Mouse (Mus musculus): ENCODE measurements around the gene Ifnar2.

Gene Ifnar2

GRCm38 (mm10) chr16:91359531-91359930 is 13.1 kb upstream of the Ifnar2 start:
- DNase-seq = no peak

DNA sequence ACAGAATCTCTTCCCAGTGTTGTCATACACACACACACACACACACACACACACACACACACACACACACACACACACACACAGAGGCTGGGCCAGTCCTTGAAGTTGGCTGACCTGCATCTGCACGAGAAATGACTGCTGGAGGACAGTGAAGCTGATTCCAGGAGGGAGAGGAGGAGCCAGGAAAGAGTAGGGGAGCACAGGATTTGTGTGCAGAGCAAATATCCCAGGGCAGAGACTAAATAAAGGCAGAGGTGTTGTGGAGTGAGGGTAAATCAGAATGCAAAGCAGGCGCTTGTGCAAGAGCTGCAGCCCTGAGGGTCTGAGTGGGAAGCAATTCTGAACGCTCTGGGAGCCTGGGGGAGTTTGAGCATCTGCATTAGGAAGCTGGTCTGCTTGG is 12.4 kb upstream of the Ifnar2 start:
- DNase-seq = no peak

DNA sequence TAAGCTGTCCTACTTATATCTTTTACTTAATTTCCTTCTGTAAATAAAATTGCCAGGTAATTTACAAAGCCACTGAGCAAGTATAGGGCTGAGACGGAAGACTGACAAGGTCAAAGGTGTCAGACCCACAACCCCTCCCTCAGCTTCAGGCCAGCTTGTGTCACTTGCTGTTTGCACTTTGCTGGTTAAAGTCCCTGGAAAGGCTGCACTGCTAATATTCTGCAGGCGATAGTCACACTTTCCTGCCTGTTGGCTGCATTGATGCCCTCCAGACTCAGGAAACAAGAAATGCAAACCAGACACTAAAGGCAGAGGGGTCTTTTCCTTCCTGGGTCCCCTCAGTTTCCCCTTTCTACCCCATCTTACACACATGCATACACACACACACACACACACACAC is 10.6 kb upstream of the Ifnar2 start:
- no peak for DNase-seq

DNA sequence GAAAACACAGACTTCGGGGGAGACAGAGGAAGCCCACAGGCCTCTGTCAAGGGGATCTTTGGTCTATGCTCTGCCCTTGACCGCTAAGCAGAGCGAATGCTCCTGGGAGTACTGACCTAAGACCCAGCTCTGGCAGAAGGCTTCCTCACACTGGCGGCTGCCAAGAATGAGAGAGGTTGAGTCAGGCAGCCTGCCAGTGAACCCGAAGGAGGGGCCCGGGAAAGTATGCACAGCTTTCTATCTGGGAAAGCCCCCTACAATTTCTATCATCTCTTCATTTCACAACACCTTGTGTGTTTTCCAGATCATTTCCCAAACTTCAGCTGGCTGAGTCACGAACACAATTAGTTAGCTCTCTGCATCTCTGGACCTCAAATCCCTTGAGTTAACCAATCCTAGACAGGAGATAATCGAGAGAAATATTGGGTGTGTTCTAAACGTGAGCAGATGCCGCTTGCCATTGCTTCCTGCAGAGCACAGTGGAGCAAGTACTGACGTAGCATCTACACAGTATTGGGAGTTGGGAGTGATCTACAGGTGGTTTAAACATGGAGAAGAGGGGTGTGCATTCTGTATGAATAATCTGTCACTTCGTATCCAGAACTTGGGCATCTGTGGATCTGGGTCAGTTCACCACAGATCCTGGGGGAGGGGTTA is 9.8 kb upstream of the Ifnar2 start:
- DNase-seq = no peak

DNA sequence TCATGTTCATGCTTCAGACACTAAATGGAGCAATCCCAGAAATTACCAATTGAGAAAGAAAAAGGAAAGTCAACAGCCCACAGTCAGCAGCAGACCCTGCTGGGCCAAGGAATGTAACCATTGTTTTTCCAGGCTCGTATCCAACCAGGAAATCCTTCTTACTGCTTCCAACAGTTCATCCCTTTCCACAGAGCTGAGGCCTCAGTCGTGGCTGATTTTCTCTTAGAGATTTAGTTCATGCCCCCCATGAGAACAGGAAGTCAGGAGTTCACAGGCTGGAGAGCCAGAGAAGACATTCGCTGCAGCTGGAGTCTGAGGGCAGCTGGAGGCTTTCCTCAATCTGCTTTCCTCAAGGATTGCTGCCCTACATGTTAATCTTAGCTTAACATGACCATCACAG is 9.1 kb upstream of the Ifnar2 start:
- no peak for DNase-seq

- no peak for DNase-seq
Measured at GRCm38 (mm10) chr16:91366567-91366966, 6.0 kb upstream of the Ifnar2 start.

DNA sequence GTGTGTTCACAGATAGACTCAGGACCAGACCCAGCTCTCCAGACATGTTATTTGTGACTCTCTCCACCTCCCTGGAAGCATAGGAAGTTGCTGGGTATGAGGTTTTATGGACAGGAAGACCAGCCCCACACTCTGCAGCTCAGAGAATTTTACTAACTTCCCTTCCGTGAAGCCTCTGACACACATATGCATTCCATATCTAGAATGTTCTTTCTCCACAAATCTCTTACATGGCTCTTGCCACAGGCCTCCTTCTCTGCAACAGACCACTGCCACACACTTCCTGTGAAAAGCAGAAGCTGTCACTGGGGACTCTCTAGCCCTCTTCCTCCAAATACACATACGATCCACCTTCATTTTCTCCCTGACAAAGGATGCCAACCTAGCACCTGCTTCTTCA is 5.5 kb upstream of the Ifnar2 start:
- DNase-seq = no peak

- no peak for DNase-seq
Measured at GRCm38 (mm10) chr16:91373473-91374252, 1.1 kb downstream of the Ifnar2 start.

GRCm38 (mm10) chr16:91374253-91374634 is 1.7 kb downstream of the Ifnar2 start:
- no peak for DNase-seq

GRCm38 (mm10) chr16:91376701-91377100 is 4.1 kb downstream of the Ifnar2 start:
- DNase-seq = no peak

GRCm38 (mm10) chr16:91378431-91378986 is 5.9 kb downstream of the Ifnar2 start:
- no peak for DNase-seq

DNA sequence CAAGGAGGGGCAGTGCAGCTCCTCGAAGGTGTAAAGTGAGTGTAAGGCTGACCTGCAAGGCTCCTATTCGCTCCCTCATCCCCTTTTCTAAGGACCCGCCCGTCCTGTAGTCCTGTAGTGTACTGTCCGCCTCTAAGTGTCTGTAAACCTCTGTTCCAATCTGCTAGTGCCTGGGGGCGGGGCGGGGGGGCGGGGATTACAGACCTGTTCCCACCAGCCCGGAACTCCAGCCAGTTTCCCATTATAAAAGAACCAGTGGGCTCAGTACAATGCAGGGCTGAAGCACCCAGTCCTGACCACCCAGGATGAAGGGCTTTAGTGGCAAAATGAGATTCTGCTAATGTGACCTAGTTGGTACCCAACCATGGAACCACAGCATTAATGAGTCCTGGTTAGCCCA is 6.4 kb downstream of the Ifnar2 start:
- no peak for DNase-seq

DNA sequence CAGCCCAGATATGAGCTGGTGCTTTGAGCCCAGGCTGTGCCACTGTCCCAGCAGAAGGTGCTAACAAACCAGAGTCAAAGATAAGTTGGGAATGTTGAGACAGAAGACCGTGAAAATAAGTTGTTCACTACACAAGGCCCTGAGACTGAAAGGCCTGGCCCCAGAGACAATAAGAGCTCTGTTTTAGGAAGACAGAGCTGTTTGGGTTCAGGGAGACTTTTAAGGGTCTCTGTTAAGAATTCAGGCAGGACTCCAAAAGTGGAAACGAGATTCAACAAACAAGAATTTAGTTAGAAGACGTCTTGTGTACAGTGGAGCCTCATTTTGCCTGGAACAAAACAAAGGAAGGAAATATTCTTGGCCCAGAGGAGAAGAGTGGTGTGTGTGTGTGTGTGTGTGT is 6.8 kb downstream of the Ifnar2 start:
- no peak for DNase-seq

- DNase-seq = no peak
Measured at GRCm38 (mm10) chr16:91380151-91380550, 7.6 kb downstream of the Ifnar2 start.

DNA sequence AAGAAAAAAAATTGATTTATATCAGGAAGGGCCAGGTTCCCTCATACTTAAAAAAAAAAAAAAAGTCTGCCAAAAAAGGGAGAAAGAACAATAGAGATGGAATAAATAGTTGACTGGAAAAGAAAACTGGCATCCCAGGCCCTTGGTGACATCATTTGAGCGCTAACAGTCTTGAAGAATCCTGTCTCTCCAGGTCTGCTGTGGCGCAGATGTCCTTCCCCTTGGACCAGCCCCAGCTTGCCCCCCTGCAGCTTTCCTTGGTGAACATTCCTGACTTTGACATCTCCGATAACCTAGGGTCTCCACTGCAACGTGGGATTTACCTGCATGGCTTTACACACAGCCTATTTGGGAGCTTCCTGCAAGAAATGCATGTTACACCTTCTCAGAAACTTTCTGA is 9.0 kb downstream of the Ifnar2 start:
- no peak for DNase-seq

GRCm38 (mm10) chr16:91382261-91382790 is 9.7 kb downstream of the Ifnar2 start:
- DNase-seq = no peak

GRCm38 (mm10) chr16:91384221-91384620 is 11.6 kb downstream of the Ifnar2 start:
- DNase-seq = no peak

- no peak for DNase-seq
Measured at GRCm38 (mm10) chr16:91385621-91386020, 13.0 kb downstream of the Ifnar2 start.

DNA sequence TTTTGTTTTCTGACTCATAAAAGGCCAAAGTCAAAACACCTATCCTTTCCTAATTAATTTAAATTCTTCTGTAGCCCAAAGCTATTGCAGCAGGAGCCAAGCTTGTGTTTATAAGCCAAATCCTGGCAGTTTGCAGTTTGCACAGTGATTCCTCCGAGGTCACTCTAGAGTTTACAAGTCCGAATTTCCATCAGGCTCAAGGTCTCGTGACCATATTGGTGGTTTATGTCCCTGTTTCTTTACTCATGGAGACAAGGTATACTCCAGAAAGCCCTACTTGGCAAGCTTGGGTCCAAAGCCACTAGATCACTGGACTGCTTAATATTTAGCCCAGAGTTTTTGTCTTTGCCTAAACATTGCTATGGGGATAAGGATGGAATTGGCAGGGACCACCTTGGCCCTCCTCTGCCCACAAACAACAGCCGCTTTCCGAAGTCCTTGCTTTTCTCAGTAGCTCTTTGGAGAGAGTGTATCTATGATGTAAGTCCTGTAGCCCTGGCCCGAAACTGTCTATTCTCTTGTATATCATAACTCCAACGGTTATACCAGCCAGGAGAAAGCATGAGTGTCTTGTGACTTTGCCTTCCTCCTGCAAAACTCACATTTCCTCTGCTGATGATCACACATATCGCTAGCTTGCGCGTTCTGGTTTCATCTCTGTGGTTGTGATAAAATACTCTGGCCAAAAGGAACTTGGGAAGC is 14.0 kb downstream of the Ifnar2 start:
- DNase-seq = no peak

DNA sequence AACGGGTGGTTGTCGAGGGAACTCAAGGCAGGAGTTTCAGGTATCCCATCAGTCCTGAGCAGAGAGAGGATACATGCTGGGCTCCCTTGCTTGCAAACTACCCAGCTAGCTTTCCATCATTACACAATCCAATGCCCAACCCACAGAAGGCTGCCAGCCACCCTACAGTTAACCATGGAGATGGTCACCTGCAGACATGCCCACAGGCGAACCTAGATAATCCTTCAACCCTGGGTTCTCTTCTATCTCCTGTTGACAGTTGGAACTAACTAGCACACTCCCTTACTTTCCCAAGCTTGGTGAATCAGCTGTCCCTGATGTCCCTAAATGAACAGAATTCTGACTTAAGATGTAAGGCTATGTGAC is 14.5 kb downstream of the Ifnar2 start:
- DNase-seq = no peak

GRCm38 (mm10) chr16:91390100-91390499 is 17.5 kb downstream of the Ifnar2 start:
- no peak for DNase-seq

- no peak for DNase-seq
Measured at GRCm38 (mm10) chr16:91391421-91391820, 18.8 kb downstream of the Ifnar2 start, which contains the start of gene Gm21970. Gene Gm21970, plus strand, starts transcription at chr16:91391721.

- no peak for DNase-seq
Measured at GRCm38 (mm10) chr16:91394826-91395410, 22.3 kb downstream of the Ifnar2 start.

All from embryo, embryonic 11 days (tissue).